Mouse (Mus musculus) kidney, adult 2 months (tissue): ENCODE data around the gene Rybp. TPM values are rescaled to one million over a fixed set of nuclear protein-coding genes. Genes with fewer than 3 reads are reported as not detected.

Experiments
- DNase-seq: peaks from one replicate; pipeline ENCODE4 v3.0.0; 2021
- H3K27ac ChIP-seq: fragments of 200-500 bp; 2 replicates; pipeline ENCODE4 v1.5.1; 2012; ENCODE audit warnings: low read depth, low read length, control low read depth, inconsistent platforms; ENCODE audit not compliant: insufficient read depth
- H3K27me3 ChIP-seq: fragments of 200-500 bp; replicated peaks from 2 replicates; pipeline ENCODE4 v1.6.1; 2012; ENCODE audit warnings: mild to moderate bottlenecking, moderate library complexity, low read length, inconsistent platforms; ENCODE audit not compliant: control insufficient read depth, insufficient read depth
- H3K36me3 ChIP-seq: fragments of 200-500 bp; 2 replicates; pipeline ENCODE4 v1.6.1; 2012; ENCODE audit warnings: mild to moderate bottlenecking, moderate library complexity, low read length, inconsistent platforms; ENCODE audit not compliant: control insufficient read depth, insufficient read depth
- H3K4me1 ChIP-seq: fragments of 200-500 bp; 2 replicates; pipeline ENCODE4 v1.6.1; 2011; ENCODE audit warnings: low read length; ENCODE audit not compliant: control insufficient read depth, insufficient read depth
- H3K4me3 ChIP-seq: fragments of 200-500 bp; 2 replicates; pipeline ENCODE4 v1.5.1; 2011; ENCODE audit warnings: mild to moderate bottlenecking, low read depth, low read length, control low read depth; ENCODE audit not compliant: insufficient read depth
- CTCF ChIP-seq: fragments of 200-500 bp; conservative IDR thresholded peaks from 2 replicates; pipeline ENCODE4 v1.5.1; 2011; ENCODE audit warnings: low read depth, mild to moderate bottlenecking, control low read depth, low read length, moderate library complexity, mixed read lengths; ENCODE audit not compliant: insufficient read depth, insufficient read length
- POLR2A ChIP-seq: fragments of 200-500 bp; IDR thresholded peaks from one replicate; pipeline ENCODE4 v1.6.1; 2011; ENCODE audit warnings: low read depth, low read length, control low read depth
- WGBS: fragments of 180-500 bp; shearing (Covaris S2); methylation state at CpG from one replicate; pipeline ENCODE4 v1.1.7; 2018; 5-methylcytosine and 5-hydroxymethylcytosine counted together
- polyA plus RNA-seq: library from polyadenylated mRNA; depleted of rRNA; stranded (reverse); fragments of >200 nt; gene quantifications from 2 replicates; pipeline ENCODE4 v1.2.3, GENCODE M21; 2012

The Rybp gene
- polyA plus RNA-seq, 1 experiment, result 19.4 TPM

GRCm38 (mm10) chr6:100271992-100272391 is 15.3 kb downstream of the Rybp start:
- H3K36me3 ChIP-seq, result no peaks in the 10 kb centered on the region
- WGBS, result 61% methylated on average over 3 of the region's 3 CpGs
- TF ChIP-seq CTCF (no peak), POLR2A (no peak)

GRCm38 (mm10) chr6:100270765-100271164 is 16.5 kb downstream of the Rybp start:
- WGBS, result 58% methylated on average over 2 of the region's 2 CpGs

More at GRCm38 (mm10) chr6:100271992-100272391, 15.3 kb downstream of the Rybp start:
- Histone ChIP-seq H3K27ac (no peak overlapping the region), H3K27me3 (no peaks in the 10 kb centered on the region), H3K4me1 (peaks cover 11% of the 10 kb centered on the region; the same call in 1 of the 2 replicates), H3K4me3 (no peak overlapping the region)
- DNase-seq, result no peak

DNA sequence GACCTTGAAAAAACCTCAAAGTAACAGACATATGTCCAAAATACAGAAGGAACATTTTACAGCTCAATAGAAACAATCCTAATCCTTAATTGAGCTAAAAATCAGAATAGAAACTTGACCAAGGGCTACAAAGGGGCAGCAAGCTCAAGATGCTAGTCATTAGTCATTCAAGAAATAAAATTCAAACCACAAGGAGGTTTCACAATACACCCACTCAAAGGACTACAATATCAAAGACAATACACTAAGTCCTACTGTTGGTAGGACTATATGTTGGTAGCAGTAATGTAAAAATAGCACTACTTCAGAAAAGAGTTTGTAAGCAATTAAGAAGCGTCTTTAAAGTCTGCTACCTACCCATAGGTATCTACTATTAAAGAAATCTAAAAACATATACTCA is 27.7 kb downstream of the Rybp start:
- TF ChIP-seq CTCF (no peak), POLR2A (no peak)
- Histone ChIP-seq H3K4me1 (0 out of 2 replicates have a peak, but pooled peaks cover 3% of the 10 kb centered on the region), H3K27me3 (no peaks in the 10 kb centered on the region), H3K36me3 (no peaks in the 10 kb centered on the region), H3K4me3 (no peak overlapping the region), H3K27ac (no peak overlapping the region)
- DNase-seq, result no peak
- 93% methylated on average over 1 of the region's 1 CpGs for WGBS

More at GRCm38 (mm10) chr6:100270765-100271164, 16.5 kb downstream of the Rybp start:
- Histone ChIP-seq H3K36me3 (no peaks in the 10 kb centered on the region), H3K27me3 (no peaks in the 10 kb centered on the region), H3K4me1 (peaks cover 11% of the 10 kb centered on the region; the same call in 1 of the 2 replicates), H3K27ac (peak overlapping the region; percentile 22), H3K4me3 (no peak overlapping the region)
- no peak for DNase-seq
- TF ChIP-seq CTCF, result no peak
- TF ChIP-seq POLR2A, result no peak

- no peak for DNase-seq
- TF ChIP-seq CTCF (no peak), POLR2A (no peak)
- 0 out of 2 replicates have a peak, but pooled peaks cover 3% of the 10 kb centered on the region for H3K4me1 ChIP-seq
Observed at GRCm38 (mm10) chr6:100258278-100258677, 29.0 kb downstream of the Rybp start.

GRCm38 (mm10) chr6:100255411-100255810 is 31.9 kb downstream of the Rybp start:
- WGBS, result 64% methylated on average over 1 of the region's 1 CpGs
- Histone ChIP-seq H3K27me3 (no peaks in the 10 kb centered on the region), H3K4me3 (no peak overlapping the region), H3K4me1 (no peaks in the 10 kb centered on the region), H3K27ac (no peak overlapping the region), H3K36me3 (no peaks in the 10 kb centered on the region)
- no peak for DNase-seq
- TF ChIP-seq POLR2A (no peak), CTCF (no peak)

More at GRCm38 (mm10) chr6:100258278-100258677, 29.0 kb downstream of the Rybp start:
- H3K4me3 ChIP-seq, result no peak overlapping the region
- no peak overlapping the region for H3K27ac ChIP-seq
- no peaks in the 10 kb centered on the region for H3K27me3 ChIP-seq
- H3K36me3 ChIP-seq, result no peaks in the 10 kb centered on the region

GRCm38 (mm10) chr6:100254671-100255070 is 32.6 kb downstream of the Rybp start:
- Histone ChIP-seq H3K4me3 (no peak overlapping the region), H3K27me3 (no peaks in the 10 kb centered on the region), H3K27ac (no peak overlapping the region), H3K4me1 (no peaks in the 10 kb centered on the region), H3K36me3 (no peaks in the 10 kb centered on the region)
- DNase-seq, result no peak
- 87% methylated on average over 1 of the region's 1 CpGs for WGBS
- TF ChIP-seq POLR2A (no peak), CTCF (no peak)

DNA sequence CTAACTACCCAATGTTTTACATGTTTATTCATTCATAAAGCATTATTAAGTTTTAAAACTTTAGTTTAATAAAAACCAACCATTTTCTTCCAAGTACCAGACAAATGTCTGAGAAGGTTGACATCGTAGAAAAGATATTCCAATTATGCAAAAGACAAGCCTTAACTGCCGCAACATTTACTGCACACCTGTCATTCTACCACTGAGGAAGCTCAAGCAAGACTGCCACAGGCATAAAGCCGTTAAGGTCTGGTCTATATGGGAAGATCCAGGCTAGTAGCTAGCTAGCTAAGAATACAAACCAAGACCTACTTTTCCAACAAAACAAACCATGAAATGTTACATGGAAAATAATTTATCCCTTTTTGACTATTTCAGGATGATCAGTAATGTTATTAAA is 42.8 kb downstream of the Rybp start:
- H3K4me1 ChIP-seq, result peaks cover 6% of the 10 kb centered on the region; the same call in 1 of the 2 replicates
- TF ChIP-seq POLR2A (no peak), CTCF (no peak)
- H3K27me3 ChIP-seq, result no peaks in the 10 kb centered on the region
- 59% methylated on average over 3 of the region's 3 CpGs for WGBS
- H3K27ac ChIP-seq, result no peak overlapping the region
- no peak for DNase-seq
- no peaks in the 10 kb centered on the region for H3K36me3 ChIP-seq
- H3K4me3 ChIP-seq, result no peak overlapping the region
